Mouse (Mus musculus): ENCODE results near the gene Lmx1a. TPM values are rescaled to one million over a fixed set of nuclear protein-coding genes. Genes with fewer than 3 reads are reported as not detected.

Lmx1a gene
- total RNA-seq, 4 experiments from 2014 or later = 0.10 to 0.19 (median 0.16) TPM; not detected in 1

DNA sequence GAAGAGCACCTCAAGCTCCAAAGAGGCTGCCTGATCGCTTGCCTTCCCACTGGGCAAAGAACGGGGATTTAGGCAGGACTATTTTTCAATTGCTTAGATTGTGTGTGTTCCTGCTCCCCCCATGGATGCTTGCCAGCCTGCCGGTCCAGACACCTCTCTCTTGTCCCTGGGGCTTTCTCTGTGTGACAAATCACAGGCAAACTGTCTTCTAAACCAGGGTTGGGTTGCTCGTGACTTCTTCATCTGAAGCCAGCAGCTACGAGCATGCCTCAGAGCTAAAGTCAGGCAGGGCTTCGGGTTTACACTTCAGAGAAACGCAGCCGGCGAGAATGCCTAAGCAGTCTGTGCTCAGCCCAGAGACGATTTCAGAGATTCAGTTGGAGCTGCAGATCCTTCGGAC lies 189.3 kb downstream of the Lmx1a start:
- no peak for DNase-seq (ENCODE audit: low spot score in 2 of 2)

DNA sequence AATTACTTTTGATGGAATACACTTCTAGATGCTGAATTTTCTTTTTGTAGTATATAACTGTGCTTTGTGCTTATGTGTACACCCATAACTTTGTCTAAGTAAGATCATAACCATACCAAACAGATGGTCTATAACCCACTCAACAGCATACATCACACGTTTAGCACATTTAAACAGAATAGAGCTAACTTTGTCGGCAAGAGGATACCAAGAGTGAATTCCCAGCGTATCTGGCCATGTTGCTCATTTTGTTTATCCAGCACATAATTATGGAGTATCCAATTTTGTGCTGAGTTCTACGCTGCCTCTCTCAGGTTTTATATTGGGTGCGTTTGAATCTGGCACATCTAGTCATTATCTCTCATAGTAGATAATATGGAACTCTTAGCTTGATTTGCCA lies 196.7 kb downstream of the Lmx1a start:
- no peak for DNase-seq (ENCODE audit: low spot score in 2 of 2)

DNA sequence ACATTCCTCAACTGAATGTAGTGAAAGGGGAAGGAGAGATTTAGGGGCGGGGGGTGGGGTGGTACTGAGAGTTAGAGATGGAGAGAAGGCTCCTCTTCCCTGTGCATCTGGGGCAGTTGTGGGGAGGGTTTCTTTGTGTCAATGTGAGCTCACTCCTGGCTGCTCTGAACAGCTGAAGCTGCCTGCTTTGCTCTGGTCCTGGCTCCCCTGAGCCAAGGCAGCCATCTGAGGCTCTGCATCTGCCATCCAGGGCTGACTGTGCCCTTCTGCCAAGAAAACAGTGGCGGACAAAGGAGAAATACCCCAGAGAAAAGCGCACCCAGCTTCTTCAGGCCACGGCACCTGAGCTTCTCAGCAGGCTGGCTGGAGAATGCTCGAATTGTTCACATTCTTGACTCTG lies 199.1 kb downstream of the Lmx1a start:
- DNase-seq (ENCODE audit: low spot score in 2 of 2) = no peak

GRCm38 (mm10) chr1:167888816-167889215 lies 199.8 kb downstream of the Lmx1a start:
- DNase-seq (ENCODE audit: low spot score in 2 of 2) = no peak

DNA sequence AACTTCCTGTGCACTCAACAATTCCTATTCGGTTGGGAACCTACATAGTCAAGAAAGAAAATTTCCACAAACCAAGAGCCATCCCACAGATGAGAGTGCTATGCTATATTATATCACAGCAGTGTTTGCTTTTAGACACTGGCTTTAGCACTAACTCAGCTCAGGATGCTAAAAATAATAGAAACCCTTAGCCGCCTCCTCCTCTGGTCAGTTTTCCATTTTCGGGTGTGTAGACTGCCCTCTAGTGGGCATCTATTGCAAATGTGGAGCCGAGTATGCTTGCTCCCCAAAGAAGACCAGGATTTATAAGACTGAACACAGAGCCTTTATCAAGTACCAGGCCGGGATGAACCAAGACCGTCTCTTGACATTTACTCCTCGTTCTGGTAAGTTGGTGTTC lies 207.2 kb downstream of the Lmx1a start:
- no peak for DNase-seq (ENCODE audit: low spot score in 2 of 2)

Other genes starting within 250 kb of the Lmx1a start
- 10 to 100 TPM in 2 of 4 experiments, 1 to 10 TPM in 2; 5.6 to 14.6 (median 9.2) TPM for gene Lrrc52, start 222.5 kb upstream of the Lmx1a start, total RNA-seq (2022)
- gene Rxrg, start 90.9 kb upstream of the Lmx1a start, total RNA-seq (2022) = 10 to 100 TPM; 57.8 to 71.7 (median 63.4) TPM

Measured in gastrocnemius, adult 8-10 months (tissue).